Mouse (Mus musculus): ENCODE measurements around the gene Jag2. TPM values are rescaled to one million over a fixed set of nuclear protein-coding genes. Genes with fewer than 3 reads are reported as not detected.
A peak's percentile ranks its signal among the peaks of the same experiment; 100 is the strongest.

The Jag2 gene
- polyA plus RNA-seq, 1 experiment from 2014 or later: 6.0 TPM

DNA sequence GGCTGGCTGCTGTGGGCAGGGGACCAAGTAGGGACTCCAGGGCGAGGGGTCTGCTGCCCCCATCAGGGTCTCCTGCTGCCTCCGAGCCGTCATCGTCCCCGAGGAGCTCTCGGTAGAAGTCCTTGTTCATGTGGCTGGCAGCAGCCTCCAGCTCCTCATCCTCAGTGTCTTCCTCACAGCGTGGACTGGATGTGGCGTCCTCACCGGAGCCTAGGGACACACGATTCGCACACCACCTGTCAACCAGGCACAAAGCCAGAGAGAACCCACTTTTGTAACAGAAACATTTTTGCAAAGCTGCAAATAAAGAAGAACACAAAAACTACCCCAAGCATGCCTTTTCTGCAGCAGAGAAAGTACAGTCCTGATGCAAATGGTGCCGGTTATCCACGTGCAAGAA lies 36.2 kb upstream of the Jag2 start:
- H3K4me3 ChIP-seq (ENCODE audit: low read depth, low read length): no peak overlapping the region
- ATAC-seq (no peak), DNase-seq (ENCODE audit: low spot score) (no peak)
- no peak overlapping the region for H3K27ac ChIP-seq (ENCODE audit: low read length)
- H3K4me2 ChIP-seq (replicated peaks; ENCODE audit: low read depth, low read length): no peak overlapping the region
- no peaks in the 10 kb centered on the region for H3K9me3 ChIP-seq (ENCODE audit: low read length)
- no peak overlapping the region for H3K9ac ChIP-seq (replicated peaks; ENCODE audit: low read depth)
- WGBS: 92% methylated on average over 13 of the region's 13 CpGs
- H3K36me3 ChIP-seq (ENCODE audit: insufficient read depth, low read length): peaks cover 83% of the 10 kb centered on the region
- H3K4me1 ChIP-seq (ENCODE audit: insufficient read depth, low read depth, low read length): no peaks in the 10 kb centered on the region
- no peaks in the 10 kb centered on the region for H3K27me3 ChIP-seq (replicated peaks; ENCODE audit: insufficient read depth, low read length)
- TF ChIP-seq CTCF (IDR thresholded peaks at IDR 0.05) (no peak), EP300 (IDR thresholded peaks at IDR 0.05) (no peak)

DNA sequence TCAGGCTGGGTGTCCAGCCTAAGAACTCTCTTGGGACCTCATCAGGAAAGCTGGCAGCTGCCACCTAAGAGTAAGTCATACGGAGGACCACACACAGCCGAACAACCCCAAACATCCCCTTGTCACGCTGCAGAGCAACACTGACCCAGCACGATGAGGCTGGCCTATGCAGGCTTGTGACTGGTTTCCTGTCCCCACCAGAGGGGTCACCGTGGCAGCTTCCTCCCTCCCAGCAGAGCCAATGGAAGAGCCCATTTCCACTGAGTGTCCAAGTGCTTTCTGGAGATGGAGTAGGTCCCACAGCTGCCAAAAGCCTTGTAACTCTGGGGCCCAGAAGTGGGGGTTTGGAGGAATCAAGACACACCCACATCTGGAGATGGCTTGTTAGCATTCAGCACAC lies 32.3 kb upstream of the Jag2 start:
- Histone ChIP-seq H3K27me3 (replicated peaks; ENCODE audit: insufficient read depth, low read length) (no peaks in the 10 kb centered on the region), H3K4me1 (ENCODE audit: insufficient read depth, low read depth, low read length) (no peaks in the 10 kb centered on the region), H3K27ac (ENCODE audit: low read length) (no peak overlapping the region), H3K4me3 (ENCODE audit: low read depth, low read length) (no peak overlapping the region), H3K9ac (replicated peaks; ENCODE audit: low read depth) (no peak overlapping the region), H3K36me3 (ENCODE audit: insufficient read depth, low read length) (peaks cover 69% of the 10 kb centered on the region), H3K4me2 (replicated peaks; ENCODE audit: low read depth, low read length) (no peak overlapping the region), H3K9me3 (ENCODE audit: low read length) (no peaks in the 10 kb centered on the region)
- WGBS: 57% methylated on average over 5 of the region's 5 CpGs
- DNase-seq (ENCODE audit: low spot score) (no peak), ATAC-seq (peak; percentile 38)
- TF ChIP-seq CTCF (IDR thresholded peaks at IDR 0.05): no peak
- no peak for TF ChIP-seq EP300 (IDR thresholded peaks at IDR 0.05)

DNA sequence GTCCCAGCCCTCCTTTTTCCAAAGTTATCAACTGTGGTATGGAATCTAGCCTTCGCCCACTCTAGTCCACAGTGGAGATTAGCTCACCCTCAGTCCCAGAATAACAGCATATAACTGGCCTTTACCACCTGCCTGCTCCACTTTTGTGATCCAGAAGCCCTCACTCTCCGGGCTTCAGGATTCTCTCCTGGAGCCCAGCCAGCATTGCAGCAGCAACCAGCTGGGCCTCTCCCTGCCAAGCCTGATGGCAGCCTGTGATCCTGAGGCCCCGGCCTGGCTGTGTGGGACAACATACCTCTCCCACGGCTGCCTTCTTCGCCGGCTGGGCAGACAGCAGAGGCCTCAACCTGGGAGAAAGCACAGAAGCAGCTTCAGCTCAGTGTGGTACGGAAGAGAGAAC lies 31.9 kb upstream of the Jag2 start:
- H3K36me3 ChIP-seq (ENCODE audit: insufficient read depth, low read length): peaks cover 66% of the 10 kb centered on the region
- H3K27me3 ChIP-seq (replicated peaks; ENCODE audit: insufficient read depth, low read length): no peaks in the 10 kb centered on the region
- H3K27ac ChIP-seq (ENCODE audit: low read length): no peak overlapping the region
- H3K4me3 ChIP-seq (ENCODE audit: low read depth, low read length): no peak overlapping the region
- 75% methylated on average over 7 of the region's 7 CpGs for WGBS
- no peak overlapping the region for H3K4me2 ChIP-seq (replicated peaks; ENCODE audit: low read depth, low read length)
- no peaks in the 10 kb centered on the region for H3K9me3 ChIP-seq (ENCODE audit: low read length)
- no peak for DNase-seq (ENCODE audit: low spot score)
- TF ChIP-seq EP300 (IDR thresholded peaks at IDR 0.05): no peak
- TF ChIP-seq CTCF (IDR thresholded peaks at IDR 0.05): no peak
- no peak for ATAC-seq
- H3K4me1 ChIP-seq (ENCODE audit: insufficient read depth, low read depth, low read length): no peaks in the 10 kb centered on the region
- H3K9ac ChIP-seq (replicated peaks; ENCODE audit: low read depth): no peak overlapping the region

DNA sequence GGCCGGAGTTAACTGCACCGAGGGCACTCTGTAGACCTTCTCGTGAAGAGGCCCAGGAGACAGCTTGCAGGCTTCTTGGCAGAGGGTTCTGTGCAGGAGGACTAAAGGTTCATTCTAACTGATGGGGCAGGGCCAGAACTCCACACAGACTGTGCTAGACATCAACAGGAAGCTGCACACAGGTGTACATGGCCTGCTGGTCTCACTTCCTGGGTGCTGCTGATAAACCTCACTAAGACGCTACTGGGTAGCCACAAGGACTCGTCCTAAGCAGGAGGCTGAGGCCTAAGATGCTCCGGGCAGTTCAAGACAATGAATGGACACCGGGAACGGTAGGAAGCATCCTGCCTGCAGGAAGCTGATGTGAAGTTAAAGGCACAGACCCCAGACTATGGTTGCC lies 29.8 kb upstream of the Jag2 start:
- no peak overlapping the region for H3K4me2 ChIP-seq (replicated peaks; ENCODE audit: low read depth, low read length)
- no peaks in the 10 kb centered on the region for H3K27me3 ChIP-seq (replicated peaks; ENCODE audit: insufficient read depth, low read length)
- 76% methylated on average over 8 of the region's 8 CpGs for WGBS
- H3K27ac ChIP-seq (ENCODE audit: low read length): no peak overlapping the region
- H3K4me1 ChIP-seq (ENCODE audit: insufficient read depth, low read depth, low read length): no peaks in the 10 kb centered on the region
- peaks cover 48% of the 10 kb centered on the region for H3K36me3 ChIP-seq (ENCODE audit: insufficient read depth, low read length)
- DNase-seq (ENCODE audit: low spot score) (no peak), ATAC-seq (no peak)
- H3K4me3 ChIP-seq (ENCODE audit: low read depth, low read length): no peak overlapping the region
- no peak overlapping the region for H3K9ac ChIP-seq (replicated peaks; ENCODE audit: low read depth)
- H3K9me3 ChIP-seq (ENCODE audit: low read length): no peaks in the 10 kb centered on the region
- no peak for TF ChIP-seq CTCF (IDR thresholded peaks at IDR 0.05)
- no peak for TF ChIP-seq EP300 (IDR thresholded peaks at IDR 0.05)

DNA sequence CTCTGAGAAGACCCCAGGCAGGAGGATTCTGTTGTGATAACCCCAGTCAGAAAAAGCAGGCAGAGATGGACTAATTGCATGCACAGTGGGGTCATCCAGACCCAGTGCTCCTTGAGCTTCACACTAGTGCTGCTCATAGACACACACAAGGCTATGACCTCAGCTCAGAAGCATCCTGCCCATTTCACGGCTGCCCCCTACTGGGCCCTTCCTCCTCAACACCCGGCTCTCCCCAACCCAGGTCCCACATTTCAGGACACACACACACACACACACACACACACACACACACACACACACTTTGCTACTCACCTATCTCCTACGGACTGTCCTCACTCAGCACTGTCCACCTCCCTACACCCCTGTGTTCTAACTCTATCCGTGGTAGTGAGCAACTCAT lies 28.7 kb upstream of the Jag2 start:
- H3K27ac ChIP-seq (ENCODE audit: low read length): no peak overlapping the region
- TF ChIP-seq CTCF (IDR thresholded peaks at IDR 0.05): peak; percentile 73
- TF ChIP-seq EP300 (IDR thresholded peaks at IDR 0.05): no peak
- no peak overlapping the region for H3K9ac ChIP-seq (replicated peaks; ENCODE audit: low read depth)
- WGBS: 22% methylated on average over 4 of the region's 4 CpGs
- no peak overlapping the region for H3K4me2 ChIP-seq (replicated peaks; ENCODE audit: low read depth, low read length)
- peaks cover 37% of the 10 kb centered on the region for H3K36me3 ChIP-seq (ENCODE audit: insufficient read depth, low read length)
- no peak overlapping the region for H3K4me3 ChIP-seq (ENCODE audit: low read depth, low read length)
- ATAC-seq (peak; percentile 75), DNase-seq (ENCODE audit: low spot score) (peak; percentile 65)
- H3K4me1 ChIP-seq (ENCODE audit: insufficient read depth, low read depth, low read length): 0 out of 2 replicates have a peak, but pooled peaks cover under 1% of the 10 kb centered on the region
- H3K9me3 ChIP-seq (ENCODE audit: low read length): no peaks in the 10 kb centered on the region
- H3K27me3 ChIP-seq (replicated peaks; ENCODE audit: insufficient read depth, low read length): no peaks in the 10 kb centered on the region

DNA sequence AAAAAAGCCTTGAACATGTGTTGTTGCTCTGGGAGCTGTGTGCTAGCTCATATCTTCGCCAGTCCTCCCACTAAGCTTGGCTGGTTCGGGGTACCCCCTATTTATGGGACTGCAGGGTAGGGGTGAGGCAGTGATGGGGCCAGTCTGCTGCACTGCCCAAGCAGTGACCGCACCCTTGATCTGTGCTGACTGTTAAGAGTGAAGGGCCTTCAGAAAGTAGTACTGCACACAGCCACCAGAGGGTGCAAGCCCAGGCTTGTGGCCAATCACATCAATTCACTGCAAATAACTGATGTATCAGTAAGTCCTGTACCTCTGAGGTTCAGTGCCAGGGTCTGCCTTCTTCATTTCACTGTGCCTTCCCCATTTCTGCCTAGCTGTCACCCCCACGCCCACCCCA lies 26.2 kb upstream of the Jag2 start:
- Histone ChIP-seq H3K4me1 (ENCODE audit: insufficient read depth, low read depth, low read length) (peaks cover 10% of the 10 kb centered on the region), H3K4me2 (replicated peaks; ENCODE audit: low read depth, low read length) (no peak overlapping the region), H3K9ac (replicated peaks; ENCODE audit: low read depth) (no peak overlapping the region), H3K36me3 (ENCODE audit: insufficient read depth, low read length) (peaks cover 13% of the 10 kb centered on the region), H3K4me3 (ENCODE audit: low read depth, low read length) (no peak overlapping the region), H3K27me3 (replicated peaks; ENCODE audit: insufficient read depth, low read length) (no peaks in the 10 kb centered on the region), H3K27ac (ENCODE audit: low read length) (no peak overlapping the region), H3K9me3 (ENCODE audit: low read length) (no peaks in the 10 kb centered on the region)
- peak; percentile 95 for TF ChIP-seq CTCF (IDR thresholded peaks at IDR 0.05)
- no peak for TF ChIP-seq EP300 (IDR thresholded peaks at IDR 0.05)
- DNase-seq (ENCODE audit: low spot score): peak; percentile 76
- WGBS: 39% methylated on average over 4 of the region's 4 CpGs
- ATAC-seq: peak; percentile 50

DNA sequence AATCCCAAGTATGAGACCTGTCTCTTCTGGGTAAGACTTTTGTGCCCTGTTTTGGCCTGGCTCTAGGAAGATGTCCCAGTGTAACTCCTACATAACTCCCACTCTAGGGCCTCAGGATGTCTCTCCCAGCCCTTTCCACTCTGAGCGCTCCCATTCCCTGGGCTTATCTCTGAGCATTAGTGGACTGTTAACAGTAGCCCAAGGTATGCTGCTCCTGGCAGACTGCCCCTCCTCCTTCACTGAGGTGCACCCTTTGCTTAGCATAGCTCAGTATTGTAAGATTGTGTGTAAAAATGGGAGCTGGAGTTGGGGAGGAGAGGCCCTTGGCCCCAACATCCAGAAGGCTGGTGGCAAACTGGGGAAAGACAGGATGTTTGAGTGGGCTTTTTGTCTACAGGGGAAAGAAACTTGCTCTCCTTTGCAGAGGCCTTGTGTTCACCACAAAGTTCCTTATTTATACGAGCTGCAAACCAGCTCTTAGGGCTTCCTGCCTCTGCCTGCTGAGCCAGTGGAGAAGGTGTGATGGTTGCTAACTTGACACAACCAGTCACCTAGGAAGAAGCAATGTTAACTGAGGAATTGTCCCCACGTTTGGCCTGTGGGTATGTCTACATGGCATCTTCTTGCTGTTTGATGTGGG lies 23.5 kb upstream of the Jag2 start:
- Histone ChIP-seq H3K36me3 (ENCODE audit: insufficient read depth, low read length) (no peaks in the 10 kb centered on the region), H3K9me3 (ENCODE audit: low read length) (no peaks in the 10 kb centered on the region), H3K27ac (ENCODE audit: low read length) (peak overlapping the region; percentile 62), H3K9ac (replicated peaks; ENCODE audit: low read depth) (no peak overlapping the region), H3K4me1 (ENCODE audit: insufficient read depth, low read depth, low read length) (peaks cover 19% of the 10 kb centered on the region), H3K4me2 (replicated peaks; ENCODE audit: low read depth, low read length) (no peak overlapping the region), H3K27me3 (replicated peaks; ENCODE audit: insufficient read depth, low read length) (no peaks in the 10 kb centered on the region), H3K4me3 (ENCODE audit: low read depth, low read length) (no peak overlapping the region)
- TF ChIP-seq EP300 (IDR thresholded peaks at IDR 0.05) (no peak), CTCF (IDR thresholded peaks at IDR 0.05) (no peak)
- ATAC-seq (no peak), DNase-seq (ENCODE audit: low spot score) (no peak)
- WGBS: 49% methylated on average over 3 of the region's 3 CpGs
